Mouse (Mus musculus) lung, embryonic 15.5 days (tissue): ENCODE measurements around the gene Hira. TPM values are rescaled to one million over a fixed set of nuclear protein-coding genes. Genes with fewer than 3 reads are reported as not detected.
"Not testable (repeated sequence)": the region's sequence is repeated elsewhere in the genome, so short reads cannot be mapped to it uniquely, and the experiment has no call there.

Experiments used
- ATAC-seq: fragments of 200-750 bp; cut with Nextera tagmentation; 2 replicates; pipeline ENCODE4 v1.8.0; 2017; ENCODE audit warnings: moderate number of reproducible peaks, borderline replicate concordance; ENCODE audit not compliant: low FRiP score, low TSS enrichment; ENCODE audit errors: extremely low read depth
- H3K27ac ChIP-seq: fragments of 300-500 bp; sonication (generic); 2 replicates; pipeline ENCODE4 v1.5.1; 2015; ENCODE audit warnings: moderate library complexity, mild to moderate bottlenecking, inconsistent platforms
- H3K27me3 ChIP-seq: fragments of 300-500 bp; sonication (generic); 2 replicates; pipeline ENCODE4 v1.6.1; 2015; ENCODE audit warnings: inconsistent platforms
- H3K36me3 ChIP-seq: fragments of 300-500 bp; sonication (generic); 2 replicates; pipeline ENCODE4 v1.6.1; 2015; ENCODE audit warnings: inconsistent platforms
- H3K4me1 ChIP-seq: fragments of 300-500 bp; sonication (generic); 2 replicates; pipeline ENCODE4 v1.6.1; 2015; ENCODE audit warnings: inconsistent platforms
- H3K4me2 ChIP-seq: fragments of 300-500 bp; sonication (generic); 2 replicates; pipeline ENCODE4 v1.6.1; 2015; ENCODE audit warnings: inconsistent platforms, mild to moderate bottlenecking, moderate library complexity
- H3K4me3 ChIP-seq: fragments of 300-500 bp; sonication (generic); 2 replicates; pipeline ENCODE4 v1.5.1; 2015; ENCODE audit warnings: mild to moderate bottlenecking, inconsistent platforms
- H3K9ac ChIP-seq: fragments of 300-500 bp; sonication (generic); 2 replicates; pipeline ENCODE4 v1.6.1; 2015; ENCODE audit warnings: inconsistent platforms
- H3K9me3 ChIP-seq: fragments of 300-500 bp; sonication (generic); 2 replicates; pipeline ENCODE4 v1.6.1; 2016; ENCODE audit warnings: inconsistent platforms
- WGBS: fragments of 180-500 bp; shearing (Covaris S2); methylation state at CpG from one replicate; pipeline ENCODE4 v1.1.7; 2015; 5-methylcytosine and 5-hydroxymethylcytosine counted together
- polyA plus RNA-seq: library from polyadenylated mRNA; unstranded; fragments of >200 nt; fragmentation: Nextera tagmentation; extraction: Ambion mirVana; gene quantifications from 2 replicates; pipeline ENCODE4 v1.2.1, GENCODE M21; 2015

Hira gene
- polyA plus RNA-seq, 1 experiment from 2014 or later, result 13.1 TPM

GRCm38 (mm10) chr16:18870495-18870894 lies 6.3 kb upstream of the Hira start:
- H3K4me3 ChIP-seq, H3K27me3 ChIP-seq, H3K9me3 ChIP-seq, H3K9ac ChIP-seq, H3K4me2 ChIP-seq, ATAC-seq, H3K4me1 ChIP-seq, H3K27ac ChIP-seq: not testable (repeated sequence)
- peaks cover 30% of the 10 kb centered on the region for H3K36me3 ChIP-seq
- WGBS, result 75% methylated on average over 1 of the region's 1 CpGs

- Histone ChIP-seq H3K27ac (peak overlapping the region; percentile 97), H3K4me3 (peak overlapping the region; percentile 100), H3K9ac (peak overlapping the region; percentile 93), H3K4me2 (peak overlapping the region; percentile 92), H3K27me3 (no peaks in the 10 kb centered on the region), H3K4me1 (peaks cover 12% of the 10 kb centered on the region; the same call in 1 of the 2 replicates), H3K9me3 (no peaks in the 10 kb centered on the region), H3K36me3 (peaks cover 32% of the 10 kb centered on the region)
- WGBS, result 0% methylated on average over 17 of the region's 17 CpGs
- peak; percentile 36; the same call in 1 of the 2 replicates for ATAC-seq
Measured at GRCm38 (mm10) chr16:18876091-18876441, 771 bp upstream of the Hira start.

- Histone ChIP-seq H3K36me3 (peaks cover 17% of the 10 kb centered on the region), H3K9ac (peak overlapping the region; percentile 93), H3K27ac (peak overlapping the region; percentile 97), H3K4me1 (peaks cover 12% of the 10 kb centered on the region; the same call in 1 of the 2 replicates), H3K4me3 (peak overlapping the region; percentile 100), H3K4me2 (peak overlapping the region; percentile 92), H3K27me3 (no peaks in the 10 kb centered on the region), H3K9me3 (no peaks in the 10 kb centered on the region)
- under 1% methylated on average over 43 of the region's 43 CpGs for WGBS
- peak; percentile 47 for ATAC-seq
Measured at GRCm38 (mm10) chr16:18877386-18878090, 701 bp downstream of the Hira start.

- 17% methylated on average over 20 of the region's 20 CpGs for WGBS
- H3K9ac ChIP-seq, result peak overlapping the region; percentile 93
- H3K36me3 ChIP-seq, result peaks cover 11% of the 10 kb centered on the region
- H3K9me3 ChIP-seq, result no peaks in the 10 kb centered on the region
- peak overlapping the region; percentile 92 for H3K4me2 ChIP-seq
- peaks cover 12% of the 10 kb centered on the region; the same call in 1 of the 2 replicates for H3K4me1 ChIP-seq
- H3K27me3 ChIP-seq, result no peaks in the 10 kb centered on the region
- peak overlapping the region; percentile 100 for H3K4me3 ChIP-seq
- H3K27ac ChIP-seq, result peak overlapping the region; percentile 97
- no peak for ATAC-seq
Measured at GRCm38 (mm10) chr16:18878091-18878720, 1.4 kb downstream of the Hira start.

- Histone ChIP-seq H3K27me3 (no peaks in the 10 kb centered on the region), H3K4me1 (peaks cover 6% of the 10 kb centered on the region; the same call in 1 of the 2 replicates), H3K27ac (no peak overlapping the region), H3K4me2 (no peak overlapping the region), H3K4me3 (no peak overlapping the region), H3K9me3 (no peaks in the 10 kb centered on the region), H3K36me3 (peaks cover 5% of the 10 kb centered on the region; the same call in 1 of the 2 replicates), H3K9ac (no peak overlapping the region)
- no peak for ATAC-seq
Measured at GRCm38 (mm10) chr16:18884044-18884443, 7.2 kb downstream of the Hira start.

GRCm38 (mm10) chr16:18893840-18894372 lies 17.1 kb downstream of the Hira start:
- ATAC-seq, result no peak
- Histone ChIP-seq H3K27ac (no peak overlapping the region), H3K4me2 (no peak overlapping the region), H3K27me3 (no peaks in the 10 kb centered on the region), H3K4me3 (no peak overlapping the region), H3K4me1 (peaks cover 6% of the 10 kb centered on the region; the same call in 1 of the 2 replicates), H3K36me3 (peaks cover 23% of the 10 kb centered on the region), H3K9me3 (no peaks in the 10 kb centered on the region), H3K9ac (no peak overlapping the region)
- 57% methylated on average over 4 of the region's 4 CpGs for WGBS

- no peak overlapping the region for H3K4me3 ChIP-seq
- no peak overlapping the region for H3K27ac ChIP-seq
- 79% methylated on average over 3 of the region's 3 CpGs for WGBS
- no peaks in the 10 kb centered on the region for H3K27me3 ChIP-seq
- H3K9ac ChIP-seq, result no peak overlapping the region
- ATAC-seq, result no peak
- peaks cover 6% of the 10 kb centered on the region; the same call in 1 of the 2 replicates for H3K4me1 ChIP-seq
- peaks cover 37% of the 10 kb centered on the region for H3K36me3 ChIP-seq
- H3K4me2 ChIP-seq, result no peak overlapping the region
- H3K9me3 ChIP-seq, result no peaks in the 10 kb centered on the region
Measured at GRCm38 (mm10) chr16:18895249-18895648, 18.4 kb downstream of the Hira start.

- no peak overlapping the region for H3K9ac ChIP-seq
- no peaks in the 10 kb centered on the region for H3K27me3 ChIP-seq
- WGBS, result 56% methylated on average over 10 of the region's 10 CpGs
- H3K36me3 ChIP-seq, result peaks cover 43% of the 10 kb centered on the region
- peaks cover 6% of the 10 kb centered on the region; the same call in 1 of the 2 replicates for H3K4me1 ChIP-seq
- ATAC-seq, result no peak
- no peak overlapping the region for H3K4me3 ChIP-seq
- H3K4me2 ChIP-seq, result no peak overlapping the region
- no peak overlapping the region for H3K27ac ChIP-seq
- H3K9me3 ChIP-seq, result no peaks in the 10 kb centered on the region
Measured at GRCm38 (mm10) chr16:18896429-18896828, 19.6 kb downstream of the Hira start.

- Histone ChIP-seq H3K27me3 (no peaks in the 10 kb centered on the region), H3K4me3 (no peak overlapping the region), H3K36me3 (peaks cover 36% of the 10 kb centered on the region), H3K27ac (no peak overlapping the region), H3K9me3 (no peaks in the 10 kb centered on the region), H3K9ac (no peak overlapping the region), H3K4me2 (no peak overlapping the region), H3K4me1 (no peaks in the 10 kb centered on the region)
- ATAC-seq, result no peak
- WGBS, result 93% methylated on average over 1 of the region's 1 CpGs
Measured at GRCm38 (mm10) chr16:18905648-18906047, 28.8 kb downstream of the Hira start.

- 92% methylated on average over 4 of the region's 4 CpGs for WGBS
- Histone ChIP-seq H3K9ac (no peak overlapping the region), H3K27me3 (no peaks in the 10 kb centered on the region), H3K27ac (no peak overlapping the region), H3K36me3 (peaks cover 69% of the 10 kb centered on the region), H3K4me2 (no peak overlapping the region), H3K4me1 (no peaks in the 10 kb centered on the region), H3K9me3 (no peaks in the 10 kb centered on the region), H3K4me3 (no peak overlapping the region)
- no peak for ATAC-seq
Measured at GRCm38 (mm10) chr16:18916064-18916463, 39.2 kb downstream of the Hira start.

GRCm38 (mm10) chr16:18921771-18922170 lies 44.9 kb downstream of the Hira start:
- WGBS, result 93% methylated on average over 2 of the region's 2 CpGs
- peaks cover 88% of the 10 kb centered on the region for H3K36me3 ChIP-seq
- no peak for ATAC-seq
- no peaks in the 10 kb centered on the region for H3K27me3 ChIP-seq
- no peaks in the 10 kb centered on the region for H3K9me3 ChIP-seq
- no peak overlapping the region for H3K4me3 ChIP-seq
- H3K27ac ChIP-seq, result no peak overlapping the region
- no peak overlapping the region for H3K9ac ChIP-seq
- no peak overlapping the region for H3K4me2 ChIP-seq
- no peaks in the 10 kb centered on the region for H3K4me1 ChIP-seq

GRCm38 (mm10) chr16:18927963-18928362 lies 51.1 kb downstream of the Hira start:
- no peak overlapping the region for H3K27ac ChIP-seq
- H3K36me3 ChIP-seq, result peaks cover 59% of the 10 kb centered on the region
- no peak overlapping the region for H3K4me2 ChIP-seq
- H3K4me3 ChIP-seq, result no peak overlapping the region
- no peak for ATAC-seq
- H3K9me3 ChIP-seq, result no peaks in the 10 kb centered on the region
- WGBS, result 100% methylated on average over 1 of the region's 1 CpGs
- no peaks in the 10 kb centered on the region for H3K4me1 ChIP-seq
- no peaks in the 10 kb centered on the region for H3K27me3 ChIP-seq
- no peak overlapping the region for H3K9ac ChIP-seq
